Mouse (Mus musculus): ENCODE data around the gene Cts6.
"Not testable (repeated sequence)": the region's sequence is repeated elsewhere in the genome, so short reads cannot be mapped to it uniquely, and the experiment has no call there.

The Cts6 gene

DNA sequence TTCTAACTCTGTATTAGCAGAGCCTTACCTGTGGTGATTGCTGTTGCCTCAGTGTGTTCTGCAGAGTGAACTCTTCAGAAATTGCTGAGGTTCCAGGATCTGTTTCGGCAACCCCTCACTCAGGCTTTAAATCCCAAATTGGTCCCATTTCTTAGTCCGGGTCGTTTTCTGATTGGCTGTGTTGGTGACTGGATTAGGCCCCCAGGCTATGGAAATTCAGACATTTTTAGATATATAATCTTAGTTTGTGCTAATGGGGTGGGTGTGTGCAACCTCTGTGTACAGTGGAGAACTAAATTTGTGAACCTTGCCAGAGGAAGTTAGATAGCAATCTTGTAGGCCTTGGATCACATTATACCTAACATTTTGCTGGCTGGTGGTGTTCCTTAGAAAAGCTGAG lies at the start of gene Cts6:
TSS of gene Cts6 (minus strand) at position 101 of the 400 bp plus-strand sequence.
- DNase-seq (ENCODE audit: low read depth) = no peak

- DNase-seq (ENCODE audit: low read depth) = peak; percentile 84
Measured at GRCm38 (mm10) chr13:61241076-61241947, 38.1 kb upstream of the Cts6 start.

GRCm38 (mm10) chr13:61185151-61185933 lies 17.9 kb downstream of the Cts6 start:
- not testable (repeated sequence) for DNase-seq (ENCODE audit: low read depth)

GRCm38 (mm10) chr13:61164622-61165021 lies 38.6 kb downstream of the Cts6 start:
- peak; percentile 6 for DNase-seq (ENCODE audit: low read depth)

- no peak for DNase-seq (ENCODE audit: low read depth)
Measured at GRCm38 (mm10) chr13:61164156-61164555, 39.1 kb downstream of the Cts6 start, which contains the start of gene Ctsr. Ctsr (minus strand) TSS chr13:61164256.

Measured in NIH3T3 (cell line).